Mouse (Mus musculus): ENCODE results near the gene Angptl2. TPM values are rescaled to one million over a fixed set of nuclear protein-coding genes. Genes with fewer than 3 reads are reported as not detected.

Gene Angptl2
- polyA plus RNA-seq, 1 experiment: 116 TPM

DNA sequence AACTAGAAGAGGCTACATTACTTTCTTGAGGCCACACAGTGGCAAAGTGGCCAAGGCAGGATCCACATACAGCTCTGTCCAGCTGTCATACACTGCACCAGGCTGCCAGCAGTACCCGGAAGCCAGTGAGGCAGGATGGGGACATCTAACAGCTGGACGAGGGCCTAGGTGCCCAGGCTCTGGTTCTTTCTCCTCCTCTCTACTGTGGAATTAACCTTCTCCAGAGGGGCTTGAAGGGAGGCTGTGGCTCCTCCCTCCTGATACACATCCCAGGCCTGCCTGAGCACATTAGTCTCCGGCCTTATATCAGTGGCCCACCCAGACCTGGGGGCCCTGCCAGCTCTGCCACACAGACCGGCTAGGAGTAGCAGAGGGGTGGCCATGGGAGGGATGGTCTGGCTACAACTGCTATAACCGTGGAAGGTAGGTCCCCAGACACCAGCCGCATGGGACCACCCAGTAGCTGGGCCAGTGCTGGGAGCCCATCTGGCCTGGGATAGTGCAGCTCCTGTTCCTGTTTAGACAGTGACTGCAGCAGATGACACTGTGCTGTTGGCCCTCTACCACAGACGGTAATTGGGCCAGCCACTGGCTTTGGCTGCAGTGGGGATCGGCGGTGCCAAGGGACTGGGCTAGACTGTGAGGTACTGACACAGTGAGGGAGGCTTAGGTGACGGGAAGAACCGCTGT is 37.5 kb upstream of the Angptl2 start:
- no peak overlapping the region; the same call in 1 of the 2 replicates for H3K27ac ChIP-seq (ENCODE audit: insufficient read depth, low read length)
- H3K4me3 ChIP-seq (ENCODE audit: insufficient read depth, low read length): no peak overlapping the region
- no peak for TF ChIP-seq CTCF (IDR thresholded peaks at IDR 0.05; ENCODE audit: borderline replicate concordance, insufficient read depth, low read length)
- TF ChIP-seq POLR2A (IDR thresholded peaks at IDR 0.05; ENCODE audit: low read depth, low read length): no peak
- H3K4me1 ChIP-seq (ENCODE audit: control insufficient read depth, insufficient read depth, low read length): peaks cover 11% of the 10 kb centered on the region

- H3K4me1 ChIP-seq (ENCODE audit: control insufficient read depth, insufficient read depth, low read length): peaks cover 11% of the 10 kb centered on the region
- no peak overlapping the region for H3K27ac ChIP-seq (ENCODE audit: insufficient read depth, low read length)
- TF ChIP-seq POLR2A (IDR thresholded peaks at IDR 0.05; ENCODE audit: low read depth, low read length): no peak
- no peak for TF ChIP-seq CTCF (IDR thresholded peaks at IDR 0.05; ENCODE audit: borderline replicate concordance, insufficient read depth, low read length)
- no peak overlapping the region for H3K4me3 ChIP-seq (ENCODE audit: insufficient read depth, low read length)
Observed at GRCm38 (mm10) chr2:33179171-33179929, 36.5 kb upstream of the Angptl2 start.

DNA sequence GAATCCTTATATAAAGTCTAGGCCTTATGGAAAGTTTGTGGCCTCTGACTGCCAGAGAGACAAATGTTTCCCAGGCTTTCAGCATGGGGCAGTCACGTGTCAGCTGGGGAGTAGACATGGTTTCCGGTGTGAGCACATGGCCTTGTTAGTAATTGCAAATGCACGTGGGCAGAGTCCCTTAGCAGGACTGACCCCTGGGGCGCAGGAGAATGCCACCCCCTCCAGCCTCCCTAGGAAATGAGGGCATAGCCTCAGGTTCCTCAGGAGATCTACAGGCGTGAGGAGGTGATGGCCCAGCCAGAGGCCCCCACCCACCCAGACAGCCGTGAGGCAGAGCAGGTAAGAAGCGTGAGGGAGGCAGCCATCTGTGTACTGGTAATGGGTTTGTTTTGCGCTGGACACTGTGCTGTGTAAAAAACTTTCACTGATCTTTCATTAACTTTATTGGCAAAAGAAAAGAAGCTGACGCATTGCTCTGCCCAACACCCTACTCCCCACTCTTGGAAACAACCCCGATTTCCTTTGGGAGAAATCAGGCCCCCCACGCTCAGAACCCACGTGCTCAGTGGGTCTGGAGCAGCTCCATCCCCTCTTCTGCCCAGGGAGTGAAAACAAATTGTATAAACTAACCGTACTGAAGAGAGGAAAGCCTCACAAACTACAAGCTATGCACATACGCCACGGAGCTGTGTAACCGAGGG is 35.8 kb upstream of the Angptl2 start:
- TF ChIP-seq POLR2A (IDR thresholded peaks at IDR 0.05; ENCODE audit: low read depth, low read length) (no peak), CTCF (IDR thresholded peaks at IDR 0.05; ENCODE audit: borderline replicate concordance, insufficient read depth, low read length) (no peak)
- H3K4me1 ChIP-seq (ENCODE audit: control insufficient read depth, insufficient read depth, low read length): peaks cover 11% of the 10 kb centered on the region
- no peak overlapping the region for H3K4me3 ChIP-seq (ENCODE audit: insufficient read depth, low read length)
- no peak overlapping the region for H3K27ac ChIP-seq (ENCODE audit: insufficient read depth, low read length)

GRCm38 (mm10) chr2:33183321-33183720 is 32.5 kb upstream of the Angptl2 start:
- TF ChIP-seq CTCF (IDR thresholded peaks at IDR 0.05; ENCODE audit: borderline replicate concordance, insufficient read depth, low read length): no peak
- no peak for TF ChIP-seq POLR2A (IDR thresholded peaks at IDR 0.05; ENCODE audit: low read depth, low read length)
- Histone ChIP-seq H3K4me1 (ENCODE audit: control insufficient read depth, insufficient read depth, low read length) (peaks cover 2% of the 10 kb centered on the region; the same call in 1 of the 2 replicates), H3K27ac (ENCODE audit: insufficient read depth, low read length) (no peak overlapping the region)

DNA sequence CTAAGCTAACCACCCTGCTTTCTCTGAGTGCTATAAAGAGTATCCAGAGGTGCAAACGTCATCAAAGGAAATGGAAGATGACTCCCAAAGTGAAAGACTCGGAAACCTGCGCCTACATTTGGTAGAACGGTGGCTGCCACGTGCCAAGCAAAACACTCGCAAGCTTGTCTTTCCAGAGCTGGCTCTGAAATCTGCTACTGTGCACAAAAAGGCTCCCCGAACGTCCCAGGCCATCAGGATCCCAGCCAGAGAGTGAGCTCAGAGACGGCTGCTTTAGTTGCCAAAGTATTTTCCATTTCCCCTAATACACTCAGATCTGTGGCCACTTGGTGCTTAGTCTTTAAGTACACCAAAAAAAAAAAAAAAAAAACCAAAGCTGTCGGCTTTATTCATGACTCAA is 31.2 kb upstream of the Angptl2 start:
- Histone ChIP-seq H3K27ac (ENCODE audit: insufficient read depth, low read length) (peak overlapping the region; percentile 18; the same call in 1 of the 2 replicates), H3K4me3 (ENCODE audit: insufficient read depth, low read length) (no peak overlapping the region), H3K4me1 (ENCODE audit: control insufficient read depth, insufficient read depth, low read length) (peaks cover 1% of the 10 kb centered on the region; the same call in 1 of the 2 replicates)
- TF ChIP-seq CTCF (IDR thresholded peaks at IDR 0.05; ENCODE audit: borderline replicate concordance, insufficient read depth, low read length) (no peak), POLR2A (IDR thresholded peaks at IDR 0.05; ENCODE audit: low read depth, low read length) (no peak)

More at GRCm38 (mm10) chr2:33183321-33183720, 32.5 kb upstream of the Angptl2 start:
- H3K4me3 ChIP-seq (ENCODE audit: insufficient read depth, low read length): no peak overlapping the region

DNA sequence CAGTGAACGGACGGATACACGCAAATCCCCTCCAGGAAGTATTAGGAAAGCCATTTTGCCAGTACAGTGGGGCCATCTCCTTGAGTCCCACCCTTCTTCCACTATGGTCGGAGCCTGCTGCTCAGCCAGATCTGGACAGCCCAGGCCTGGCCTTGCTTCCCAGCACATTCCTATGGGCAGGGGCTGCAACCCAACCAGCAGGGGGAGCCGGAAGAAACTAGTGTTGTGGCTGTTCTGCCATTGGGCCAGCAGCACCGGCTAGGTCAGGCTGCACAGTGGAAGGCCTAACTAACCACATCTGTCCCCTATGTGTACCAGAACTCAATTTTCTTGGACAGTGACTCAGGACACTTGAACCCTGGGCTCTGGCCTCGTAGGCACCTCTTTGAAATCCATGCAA is 30.6 kb upstream of the Angptl2 start:
- Histone ChIP-seq H3K4me3 (ENCODE audit: insufficient read depth, low read length) (no peak overlapping the region), H3K27ac (ENCODE audit: insufficient read depth, low read length) (peak overlapping the region; percentile 74), H3K4me1 (ENCODE audit: control insufficient read depth, insufficient read depth, low read length) (no peaks in the 10 kb centered on the region; the same call in 1 of the 2 replicates)
- TF ChIP-seq CTCF (IDR thresholded peaks at IDR 0.05; ENCODE audit: borderline replicate concordance, insufficient read depth, low read length) (peak; percentile 56), POLR2A (IDR thresholded peaks at IDR 0.05; ENCODE audit: low read depth, low read length) (no peak)

- H3K4me1 ChIP-seq (ENCODE audit: control insufficient read depth, insufficient read depth, low read length): no peaks in the 10 kb centered on the region; the same call in 1 of the 2 replicates
- TF ChIP-seq POLR2A (IDR thresholded peaks at IDR 0.05; ENCODE audit: low read depth, low read length): no peak
- no peak for TF ChIP-seq CTCF (IDR thresholded peaks at IDR 0.05; ENCODE audit: borderline replicate concordance, insufficient read depth, low read length)
- no peak overlapping the region for H3K27ac ChIP-seq (ENCODE audit: insufficient read depth, low read length)
- H3K4me3 ChIP-seq (ENCODE audit: insufficient read depth, low read length): no peak overlapping the region
Observed at GRCm38 (mm10) chr2:33186505-33186904, 29.4 kb upstream of the Angptl2 start.

GRCm38 (mm10) chr2:33187874-33188273 is 28.0 kb upstream of the Angptl2 start:
- Histone ChIP-seq H3K4me1 (ENCODE audit: control insufficient read depth, insufficient read depth, low read length) (no peaks in the 10 kb centered on the region; the same call in 1 of the 2 replicates), H3K27ac (ENCODE audit: insufficient read depth, low read length) (no peak overlapping the region), H3K4me3 (ENCODE audit: insufficient read depth, low read length) (no peak overlapping the region)
- no peak for TF ChIP-seq POLR2A (IDR thresholded peaks at IDR 0.05; ENCODE audit: low read depth, low read length)
- TF ChIP-seq CTCF (IDR thresholded peaks at IDR 0.05; ENCODE audit: borderline replicate concordance, insufficient read depth, low read length): no peak

- no peaks in the 10 kb centered on the region; the same call in 1 of the 2 replicates for H3K4me1 ChIP-seq (ENCODE audit: control insufficient read depth, insufficient read depth, low read length)
- TF ChIP-seq POLR2A (IDR thresholded peaks at IDR 0.05; ENCODE audit: low read depth, low read length) (no peak), CTCF (IDR thresholded peaks at IDR 0.05; ENCODE audit: borderline replicate concordance, insufficient read depth, low read length) (no peak)
- no peak overlapping the region for H3K4me3 ChIP-seq (ENCODE audit: insufficient read depth, low read length)
- H3K27ac ChIP-seq (ENCODE audit: insufficient read depth, low read length): no peak overlapping the region
Observed at GRCm38 (mm10) chr2:33188925-33189670, 26.8 kb upstream of the Angptl2 start.

Measured in embryonic fibroblast, embryonic 13.5 days (primary cell).